Mouse (Mus musculus) thymus, adult 2 months (tissue): ENCODE results near the gene Atp1a2.

ENCODE experiments used
- CTCF ChIP-seq: fragments of 200-500 bp; IDR thresholded peaks from 2 replicates; pipeline ENCODE4 v1.5.1; 2012; ENCODE audit warnings: mild to moderate bottlenecking, control low read depth, low read length, moderate library complexity, borderline replicate concordance; ENCODE audit not compliant: control insufficient read depth, poor library complexity, insufficient read depth; ENCODE audit errors: extremely low read depth
- POLR2A ChIP-seq: fragments of 200-500 bp; IDR thresholded peaks from 2 replicates; pipeline ENCODE4 v1.6.1; 2012; ENCODE audit warnings: mild to moderate bottlenecking, low read length, control low read depth, moderate library complexity; ENCODE audit not compliant: control insufficient read depth, poor library complexity, insufficient read depth; ENCODE audit errors: extremely low read depth

- no peak for TF ChIP-seq CTCF
- no peak for TF ChIP-seq POLR2A
These were observed 47.0 kb upstream of the Atp1a2 start for GRCm38 (mm10) chr1:172344820-172345219.
